Mouse (Mus musculus) brain, embryonic 14.5 days (tissue): ENCODE data around the gene Wdr25.

Experiments used
- CTCF ChIP-seq: fragments of 200-500 bp; IDR thresholded peaks from 2 replicates; pipeline ENCODE4 v1.5.1; 2012; ENCODE audit warnings: inconsistent platforms, mild to moderate bottlenecking, moderate library complexity, borderline replicate concordance; ENCODE audit not compliant: insufficient read depth, insufficient read length; ENCODE audit errors: extremely low read depth
- POLR2A ChIP-seq: fragments of 200-500 bp; IDR thresholded peaks from 2 replicates; pipeline ENCODE4 v1.6.1; 2012; ENCODE audit warnings: mild to moderate bottlenecking, inconsistent platforms, borderline replicate concordance; ENCODE audit not compliant: poor library complexity, insufficient read depth, insufficient read length, severe bottlenecking; ENCODE audit errors: extremely low read depth

DNA sequence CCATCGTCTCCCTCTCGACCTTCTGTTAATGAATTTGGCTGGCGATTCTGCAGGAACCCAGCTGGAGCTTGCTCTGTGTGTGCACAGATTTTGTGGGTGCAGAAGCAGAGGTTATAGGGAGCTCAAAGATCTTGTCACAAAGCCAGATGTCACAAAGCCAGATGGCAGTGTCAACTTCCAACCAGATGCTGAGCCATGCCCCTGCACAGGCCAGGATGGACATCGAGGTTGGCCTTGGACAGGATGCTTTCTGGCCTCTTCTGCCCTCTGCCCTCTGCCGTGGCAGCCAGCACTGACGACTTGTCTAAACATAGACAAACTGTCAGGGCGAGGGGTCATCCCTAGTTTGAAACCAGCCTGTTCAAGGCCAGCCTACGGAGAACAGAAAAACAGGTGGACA is 43.3 kb upstream of the Wdr25 start:
- TF ChIP-seq POLR2A (no peak), CTCF (no peak)
